Mouse (Mus musculus): ENCODE measurements around the gene Eif5. TPM values are rescaled to one million over a fixed set of nuclear protein-coding genes. Genes with fewer than 3 reads are reported as not detected.
A peak's percentile ranks its signal among the peaks of the same experiment; 100 is the strongest.

Eif5 gene
- polyA plus RNA-seq, 1 experiment from 2014 or later, result 558 TPM

DNA sequence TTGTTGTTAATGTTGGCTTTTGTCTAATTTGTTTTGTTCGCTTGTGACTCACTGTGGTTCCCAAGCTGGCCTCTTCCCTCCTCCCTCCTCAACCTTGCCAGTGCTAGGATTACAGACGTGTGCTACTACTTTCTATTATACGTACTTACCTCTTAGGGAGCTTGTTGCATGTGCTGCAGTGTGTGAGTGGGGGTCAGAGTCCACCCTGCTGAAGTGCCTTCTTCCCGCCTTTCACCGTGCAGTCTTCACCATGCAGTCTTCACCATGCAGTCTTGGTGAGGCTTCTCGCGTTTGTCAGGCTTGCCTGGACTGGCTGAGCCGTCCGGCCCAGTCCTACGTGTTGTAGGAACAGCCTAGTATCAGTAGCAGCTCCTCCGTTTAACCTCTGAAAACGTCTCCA lies 49.4 kb downstream of the Eif5 start:
- Histone ChIP-seq H3K9me3 (replicated peaks; ENCODE audit: control insufficient read depth, low read length) (no peaks in the 10 kb centered on the region), H3K4me3 (ENCODE audit: low read depth, low read length) (no peak overlapping the region), H3K27me3 (ENCODE audit: control insufficient read depth, insufficient read depth, low read depth, low read length) (no peaks in the 10 kb centered on the region), H3K36me3 (ENCODE audit: control insufficient read depth, insufficient read depth) (no peaks in the 10 kb centered on the region; the same call in 1 of the 2 replicates), H3K27ac (ENCODE audit: low read length) (no peak overlapping the region), H3K4me2 (ENCODE audit: low read depth, low read length) (no peak overlapping the region), H3K9ac (ENCODE audit: low read depth, low read length) (no peak overlapping the region), H3K4me1 (ENCODE audit: control insufficient read depth, low read depth, low read length) (peaks cover 9% of the 10 kb centered on the region)
- ATAC-seq (ENCODE audit: low read depth), result no peak; the same call in 1 of the 2 replicates
- 76% methylated on average over 12 of the region's 12 CpGs for WGBS (ENCODE audit: insufficient replicate concordance)

DNA sequence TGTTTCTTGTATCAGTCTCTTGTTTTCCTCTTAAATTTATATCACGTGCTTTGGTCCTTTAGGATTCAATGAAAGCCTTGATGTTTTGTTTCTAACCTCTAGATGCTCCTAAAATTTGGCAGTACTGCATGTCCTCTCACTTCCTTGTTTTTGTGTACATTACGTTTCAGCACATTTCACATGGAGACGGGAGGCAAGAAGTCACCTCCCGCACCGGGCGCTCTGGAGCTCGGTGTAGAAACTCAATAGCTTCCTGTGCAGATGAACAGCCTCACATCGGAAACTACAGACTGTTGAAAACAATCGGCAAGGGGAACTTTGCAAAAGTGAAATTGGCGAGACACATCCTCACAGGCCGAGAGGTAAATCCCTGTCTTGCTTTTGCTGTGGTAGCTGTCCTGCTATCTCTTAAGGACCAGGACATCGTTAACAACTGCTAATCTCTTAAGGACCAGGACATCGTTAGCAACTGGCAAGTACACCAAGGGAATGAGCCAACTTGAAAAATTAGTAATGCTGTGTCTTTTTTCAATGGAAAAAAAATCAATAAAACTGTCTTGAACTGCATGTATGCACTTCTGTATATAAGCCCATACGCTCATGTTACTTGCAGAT lies 54.7 kb downstream of the Eif5 start:
- no peak overlapping the region for H3K27ac ChIP-seq (ENCODE audit: low read length)
- WGBS (ENCODE audit: insufficient replicate concordance), result 41% methylated on average over 14 of the region's 14 CpGs
- H3K4me1 ChIP-seq (ENCODE audit: control insufficient read depth, low read depth, low read length), result peaks cover 20% of the 10 kb centered on the region
- H3K27me3 ChIP-seq (ENCODE audit: control insufficient read depth, insufficient read depth, low read depth, low read length), result no peaks in the 10 kb centered on the region
- H3K4me2 ChIP-seq (ENCODE audit: low read depth, low read length), result 0 out of 2 replicates have a peak overlapping the region, but pooled peaks have one; percentile 4
- H3K36me3 ChIP-seq (ENCODE audit: control insufficient read depth, insufficient read depth), result peaks cover 15% of the 10 kb centered on the region
- no peak overlapping the region for H3K4me3 ChIP-seq (ENCODE audit: low read depth, low read length)
- ATAC-seq (ENCODE audit: low read depth), result peak; percentile 30; the same call in 1 of the 2 replicates
- H3K9me3 ChIP-seq (replicated peaks; ENCODE audit: control insufficient read depth, low read length), result no peaks in the 10 kb centered on the region
- no peak overlapping the region for H3K9ac ChIP-seq (ENCODE audit: low read depth, low read length)

DNA sequence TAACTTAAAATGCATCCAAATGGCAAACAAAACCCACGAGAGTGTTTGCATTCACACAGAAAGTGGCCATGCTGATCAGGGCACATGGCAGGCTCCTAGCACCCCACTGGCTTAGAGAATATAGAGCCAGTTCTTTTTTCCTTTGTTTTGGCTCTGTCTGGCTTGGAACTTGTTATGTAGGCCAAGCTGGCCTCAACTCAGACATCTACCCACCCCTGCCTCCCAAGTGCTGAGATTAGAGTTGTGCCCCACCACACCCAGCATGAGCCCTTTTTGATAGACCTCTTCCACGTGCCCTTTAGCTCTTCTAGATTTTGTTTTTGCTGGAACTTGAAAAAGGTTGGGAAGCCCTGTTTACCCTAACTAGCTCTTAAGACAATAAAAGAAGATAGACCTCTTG lies 56.0 kb downstream of the Eif5 start:
- no peak for ATAC-seq (ENCODE audit: low read depth)

More for the DNA sequence above, 56.0 kb downstream of the Eif5 start:
- no peak overlapping the region for H3K9ac ChIP-seq (ENCODE audit: low read depth, low read length)
- no peak overlapping the region for H3K27ac ChIP-seq (ENCODE audit: low read length)
- no peaks in the 10 kb centered on the region for H3K9me3 ChIP-seq (replicated peaks; ENCODE audit: control insufficient read depth, low read length)
- H3K4me2 ChIP-seq (ENCODE audit: low read depth, low read length), result no peak overlapping the region
- no peaks in the 10 kb centered on the region for H3K27me3 ChIP-seq (ENCODE audit: control insufficient read depth, insufficient read depth, low read depth, low read length)
- no peak overlapping the region for H3K4me3 ChIP-seq (ENCODE audit: low read depth, low read length)
- 52% methylated on average over 2 of the region's 2 CpGs for WGBS (ENCODE audit: insufficient replicate concordance)
- peaks cover 22% of the 10 kb centered on the region for H3K36me3 ChIP-seq (ENCODE audit: control insufficient read depth, insufficient read depth)
- H3K4me1 ChIP-seq (ENCODE audit: control insufficient read depth, low read depth, low read length), result peaks cover 18% of the 10 kb centered on the region

Other genes starting within 250 kb of the Eif5 start
- gene Cdc42bpb, start 160.3 kb upstream of the Eif5 start, polyA plus RNA-seq (2015; fragmentation: Nextera tagmentation; extraction: Ambion mirVana), result 8.1 and 10.1 TPM in 2 replicates
- not detected in 2 replicates for gene Lbhd2, start 131.2 kb upstream of the Eif5 start, polyA plus RNA-seq (2015; fragmentation: Nextera tagmentation; extraction: Ambion mirVana)
- 23.4 and 28.5 TPM in 2 replicates for gene Exoc3l4, start 121.0 kb upstream of the Eif5 start, polyA plus RNA-seq (2015; fragmentation: Nextera tagmentation; extraction: Ambion mirVana)
- 71.9 and 77.2 TPM in 2 replicates for gene Tnfaip2, start 95.5 kb upstream of the Eif5 start, polyA plus RNA-seq (2015; fragmentation: Nextera tagmentation; extraction: Ambion mirVana)
- gene Gm266, start 52.2 kb upstream of the Eif5 start, polyA plus RNA-seq (2015; fragmentation: Nextera tagmentation; extraction: Ambion mirVana), result 0.46 and 0.52 TPM in 2 replicates
- gene Mark3, start 36.5 kb downstream of the Eif5 start, polyA plus RNA-seq (2015; fragmentation: Nextera tagmentation; extraction: Ambion mirVana), result 7.0 and 9.2 TPM in 2 replicates
- 39.2 and 44.8 TPM in 2 replicates for gene Ckb, start 134.3 kb downstream of the Eif5 start, polyA plus RNA-seq (2015; fragmentation: Nextera tagmentation; extraction: Ambion mirVana)
- 3.7 and 4.6 TPM in 2 replicates for gene Trmt61a, start 140.1 kb downstream of the Eif5 start, polyA plus RNA-seq (2015; fragmentation: Nextera tagmentation; extraction: Ambion mirVana)
- gene Bag5, start 175.2 kb downstream of the Eif5 start, polyA plus RNA-seq (2015; fragmentation: Nextera tagmentation; extraction: Ambion mirVana), result 14.1 and 14.4 TPM in 2 replicates
- 17.5 TPM in 2 replicates for gene Apopt1, start 175.2 kb downstream of the Eif5 start, polyA plus RNA-seq (2015; fragmentation: Nextera tagmentation; extraction: Ambion mirVana)
- gene Klc1, start 220.8 kb downstream of the Eif5 start, polyA plus RNA-seq (2015; fragmentation: Nextera tagmentation; extraction: Ambion mirVana), result 14.5 and 14.6 TPM in 2 replicates